Comparison of ENCODE assay signal across 26 mouse cellular contexts in the genomic region with DNA sequence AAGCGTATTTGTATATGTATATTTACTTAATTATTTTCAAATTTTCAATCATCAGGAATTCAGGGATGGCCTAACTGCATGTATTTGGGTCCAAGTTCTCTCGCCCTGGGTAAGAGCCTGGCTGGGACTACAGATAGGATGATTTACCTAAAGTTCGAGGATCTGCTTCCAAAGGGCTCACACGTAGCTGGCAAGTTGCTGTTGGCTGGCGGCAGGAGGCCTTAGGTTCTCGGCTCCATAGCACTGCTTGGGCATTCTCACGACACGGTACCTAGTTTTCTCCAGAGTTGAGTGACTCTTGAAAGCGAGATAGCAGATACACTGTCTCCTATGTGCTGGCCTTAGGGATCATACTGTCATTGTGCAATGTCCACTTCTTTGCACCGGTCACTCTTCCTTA.
"Had no signal": no experiment of that assay in that cellular context is flagged by ENCODE, and none has a peak within 500 bp of the region (broad histone marks: within the 10 kb centered on the region; RNA-seq: fewer than 3 reads in every experiment).

No protein-coding gene starts in this region.

- H3K27ac ChIP-seq: embryonic facial prominence, embryonic 10.5 days; embryonic facial prominence, embryonic 12.5 days; embryonic facial prominence, embryonic 13.5 days; embryonic facial prominence, embryonic 15.5 days; forebrain, embryonic 10.5 days; forebrain, embryonic 12.5 days; forebrain, embryonic 15.5 days; gastrocnemius, adult 2 months; heart, adult 2 months had no signal

- DNase-seq: cerebellum, adult 2 months; cerebellum, adult 8-10 months; cerebellum, adult 9-10 months; cerebellum, adult 9-11 months; cerebellum, postnatal 10 days; cerebellum, postnatal 14 days; cerebellum, postnatal 36 days; embryo, embryonic 11 days; forebrain, postnatal 0 days; gastrocnemius, adult 2 months; gastrocnemius, postnatal 10 days; gastrocnemius, postnatal 14 days; gastrocnemius, postnatal 25 days; gastrocnemius, postnatal 36 days; heart, adult 18-20 months had no signal

- H3K36me3 ChIP-seq: embryonic facial prominence, embryonic 10.5 days; embryonic facial prominence, embryonic 12.5 days; embryonic facial prominence, embryonic 13.5 days; embryonic facial prominence, embryonic 15.5 days; forebrain, embryonic 10.5 days; forebrain, embryonic 12.5 days; forebrain, embryonic 15.5 days had no signal

- H3K9ac ChIP-seq: embryonic facial prominence, embryonic 12.5 days; embryonic facial prominence, embryonic 13.5 days; embryonic facial prominence, embryonic 15.5 days; forebrain, embryonic 12.5 days; forebrain, embryonic 15.5 days; forebrain, postnatal 0 days had no signal

- ATAC-seq: forebrain, embryonic 14.5 days; forebrain, embryonic 15.5 days; forebrain, embryonic 16.5 days; forebrain, postnatal 0 days had no signal

- H3K4me2 ChIP-seq: embryonic facial prominence, embryonic 12.5 days; embryonic facial prominence, embryonic 13.5 days; embryonic facial prominence, embryonic 15.5 days; forebrain, embryonic 12.5 days; forebrain, embryonic 15.5 days had no signal

- H3K9me3 ChIP-seq: embryonic facial prominence, embryonic 10.5 days; embryonic facial prominence, embryonic 12.5 days; embryonic facial prominence, embryonic 13.5 days; embryonic facial prominence, embryonic 15.5 days; forebrain, embryonic 10.5 days; forebrain, embryonic 12.5 days; forebrain, embryonic 15.5 days had no signal

- H3K4me3 ChIP-seq: embryonic facial prominence, embryonic 10.5 days; embryonic facial prominence, embryonic 12.5 days; embryonic facial prominence, embryonic 13.5 days; embryonic facial prominence, embryonic 15.5 days; erythroblast, embryonic 14.5 days; forebrain, embryonic 10.5 days; forebrain, embryonic 12.5 days; forebrain, embryonic 15.5 days; gastrocnemius, adult 2 months; heart, adult 2 months had no signal

- H3K27me3 ChIP-seq: embryonic facial prominence, embryonic 12.5 days; embryonic facial prominence, embryonic 13.5 days; embryonic facial prominence, embryonic 15.5 days; forebrain, embryonic 12.5 days; forebrain, embryonic 15.5 days had no signal
